Mouse (Mus musculus) kidney, adult 18-20 months (tissue): ENCODE measurements around the gene Lasp1.

Experiments used
- DNase-seq: peaks from one replicate; pipeline ENCODE4 v3.0.0; 2021

Lasp1 gene

DNA sequence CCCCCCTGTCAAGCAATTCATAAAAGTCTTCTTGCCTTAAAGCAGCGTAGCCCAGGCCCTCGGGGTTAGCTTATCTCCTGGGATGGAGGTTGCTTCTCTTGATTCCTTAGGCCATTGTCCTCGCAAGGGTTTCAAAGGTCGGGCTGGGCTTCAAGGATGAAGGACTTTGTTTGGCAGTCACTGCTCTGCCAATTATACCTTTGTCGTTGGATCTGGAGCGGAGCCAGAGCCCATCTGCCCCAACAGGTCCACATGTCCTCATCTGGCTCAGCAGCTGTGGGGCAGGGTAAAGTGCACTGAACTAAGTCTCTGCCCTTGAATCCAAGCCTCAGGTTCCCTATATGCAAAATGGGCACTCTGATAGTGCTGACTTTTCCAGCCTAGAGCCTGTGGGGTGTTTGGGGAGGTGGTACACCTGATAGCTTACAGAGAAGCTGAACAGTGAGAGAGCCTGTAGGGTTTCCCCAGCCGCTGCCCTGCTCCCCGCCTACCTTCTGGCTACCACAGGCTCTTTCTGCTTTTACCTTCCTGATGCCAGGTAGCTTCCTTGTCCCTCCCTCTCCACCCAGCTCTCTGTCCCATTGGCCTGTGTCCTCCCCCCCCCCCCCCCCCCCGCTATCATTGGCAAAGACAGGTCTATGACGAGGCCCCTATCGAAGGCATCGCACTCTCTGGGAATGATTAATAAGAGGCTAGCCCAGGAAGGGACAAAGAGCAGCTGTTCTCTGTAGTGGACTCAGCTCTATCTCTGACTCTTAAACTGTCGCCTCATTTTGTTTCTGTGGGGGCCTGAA is 13.0 kb downstream of the Lasp1 start:
- DNase-seq = peak; percentile 80

DNA sequence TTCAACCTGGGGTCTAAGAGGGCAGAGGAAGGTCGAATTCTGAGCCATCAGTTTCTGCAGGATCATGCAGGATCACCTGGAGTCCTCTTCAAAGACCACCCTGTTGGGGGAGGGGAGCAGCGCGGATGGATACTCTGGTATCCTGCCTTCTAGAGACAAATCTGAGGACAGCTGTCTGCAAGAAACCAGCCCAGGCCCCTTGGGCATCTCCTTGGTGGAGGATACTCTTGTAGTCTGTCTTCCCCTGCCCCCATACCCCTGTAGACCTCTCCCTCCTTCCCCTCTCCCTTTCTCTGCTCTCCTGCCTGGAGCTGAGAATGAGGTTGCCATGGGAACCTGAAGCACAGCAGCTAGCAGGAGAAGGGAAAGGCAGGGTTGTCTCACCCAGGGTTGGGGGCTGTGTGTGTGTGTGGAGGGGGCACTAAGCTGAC is 13.7 kb downstream of the Lasp1 start:
- no peak for DNase-seq

DNA sequence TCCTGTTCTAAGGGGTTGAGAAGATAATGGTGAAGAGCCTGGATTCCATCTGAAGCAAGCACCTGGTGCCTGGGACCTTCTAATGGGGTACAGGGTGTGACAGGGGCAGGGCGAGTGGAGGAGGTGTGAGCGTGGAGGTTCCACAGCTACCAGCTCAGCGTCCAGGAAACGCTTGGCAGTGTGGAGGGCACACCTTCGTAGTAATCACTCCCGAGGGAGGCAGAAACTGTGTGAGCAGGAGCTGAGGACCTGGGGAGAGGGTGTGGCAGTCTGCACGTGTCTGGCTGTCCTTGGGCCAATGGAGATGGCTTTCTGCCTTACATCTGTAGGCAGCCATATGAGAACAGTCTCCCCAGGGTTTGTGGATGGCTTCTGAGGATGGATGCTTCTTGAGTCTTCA is 14.3 kb downstream of the Lasp1 start:
- DNase-seq = no peak

DNA sequence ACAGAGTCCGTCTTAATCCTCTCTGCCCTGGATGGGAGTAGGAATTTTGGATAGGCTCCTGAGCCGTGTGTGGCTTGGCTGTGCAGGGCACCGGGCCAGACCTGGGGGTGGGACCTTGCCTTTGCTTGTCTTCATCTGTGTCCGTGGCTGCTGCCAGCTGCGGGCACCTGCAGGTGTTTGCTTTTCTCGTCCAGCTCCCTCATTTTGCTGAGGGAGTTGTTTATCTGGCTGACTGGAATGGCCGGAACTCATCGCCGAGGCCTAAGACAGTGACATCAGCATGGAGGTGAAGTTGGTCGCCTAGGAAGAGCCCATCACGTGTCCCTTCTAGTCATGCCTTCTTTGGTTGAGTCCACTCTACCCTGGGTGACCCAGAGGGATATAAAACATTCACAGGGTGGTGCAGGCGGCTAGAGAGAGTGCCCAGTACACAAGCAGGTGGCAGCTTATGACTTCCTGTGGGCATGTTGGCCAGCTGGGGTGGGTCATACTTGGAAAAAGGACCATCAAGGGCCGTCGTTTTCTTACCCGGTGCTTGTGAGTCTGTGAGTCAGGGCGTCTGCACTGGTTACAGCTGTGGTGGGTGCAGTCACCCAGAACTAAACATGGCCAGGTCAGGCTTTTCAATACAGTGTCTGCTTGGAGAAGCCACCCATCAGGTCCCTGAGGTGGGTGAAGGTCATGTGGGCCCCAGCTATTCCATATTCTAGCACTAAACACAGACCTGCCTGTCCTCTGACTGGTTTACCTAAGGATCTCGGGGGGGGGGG is 15.1 kb downstream of the Lasp1 start:
- DNase-seq = peak; percentile 78

DNA sequence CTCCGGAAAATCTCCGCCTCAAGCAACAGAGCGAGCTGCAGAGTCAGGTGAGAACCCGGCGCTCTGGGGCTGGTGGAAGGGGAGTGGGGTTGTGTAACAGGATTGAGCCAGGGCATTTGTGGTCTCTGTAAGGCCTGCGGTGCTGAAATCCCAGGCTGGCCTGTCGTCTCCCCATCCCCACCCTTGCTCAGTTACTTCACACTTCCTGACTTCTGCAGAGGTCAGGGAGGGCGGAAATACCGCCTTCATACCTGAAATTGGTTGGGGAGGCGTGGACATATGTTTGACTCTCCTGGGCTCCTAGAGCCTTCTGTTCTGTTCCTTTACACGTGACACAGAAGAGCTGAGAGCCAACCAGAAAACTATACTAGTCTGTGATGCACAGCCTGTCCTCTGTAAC is 16.9 kb downstream of the Lasp1 start:
- DNase-seq = no peak

DNA sequence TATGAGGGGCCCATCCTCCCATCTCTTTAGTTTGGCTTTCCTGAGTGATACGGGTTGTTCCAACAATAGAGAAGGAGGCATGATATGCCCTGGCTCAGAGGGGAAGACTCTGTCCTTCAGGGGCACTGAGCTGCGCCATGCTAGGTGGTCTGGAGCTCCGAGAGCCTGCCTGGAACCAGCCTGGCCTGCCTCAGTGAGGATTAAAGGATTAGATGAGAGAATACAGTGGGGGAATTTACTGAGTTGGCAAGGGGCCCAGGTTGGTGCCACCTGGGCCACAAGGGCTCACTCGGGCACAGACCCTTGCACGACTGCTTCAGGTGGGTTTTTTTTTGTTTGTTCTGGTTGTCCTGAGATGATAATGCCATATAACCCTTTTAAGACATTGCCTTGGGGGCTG is 17.4 kb downstream of the Lasp1 start:
- no peak for DNase-seq

DNA sequence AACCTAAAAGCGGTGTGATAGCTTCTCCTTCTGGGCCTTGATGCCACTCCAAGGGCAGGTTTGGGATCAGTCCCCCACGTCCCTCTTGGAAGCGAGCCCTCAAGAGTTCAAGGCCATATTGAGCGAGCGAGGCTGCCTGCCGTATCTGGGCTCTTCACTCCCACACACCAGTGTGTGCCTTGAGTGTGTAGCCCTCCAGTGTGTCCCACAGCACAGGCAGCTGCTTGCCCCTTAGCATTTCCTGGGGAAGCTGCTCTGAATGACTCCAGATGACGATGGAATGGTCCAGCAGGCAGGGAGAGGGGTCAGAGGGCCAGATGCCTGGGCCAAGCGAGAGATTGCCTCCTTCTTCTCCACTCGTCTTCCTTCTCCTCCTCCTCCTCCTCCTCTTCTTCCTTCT is 18.1 kb downstream of the Lasp1 start:
- peak; percentile 25 for DNase-seq

DNA sequence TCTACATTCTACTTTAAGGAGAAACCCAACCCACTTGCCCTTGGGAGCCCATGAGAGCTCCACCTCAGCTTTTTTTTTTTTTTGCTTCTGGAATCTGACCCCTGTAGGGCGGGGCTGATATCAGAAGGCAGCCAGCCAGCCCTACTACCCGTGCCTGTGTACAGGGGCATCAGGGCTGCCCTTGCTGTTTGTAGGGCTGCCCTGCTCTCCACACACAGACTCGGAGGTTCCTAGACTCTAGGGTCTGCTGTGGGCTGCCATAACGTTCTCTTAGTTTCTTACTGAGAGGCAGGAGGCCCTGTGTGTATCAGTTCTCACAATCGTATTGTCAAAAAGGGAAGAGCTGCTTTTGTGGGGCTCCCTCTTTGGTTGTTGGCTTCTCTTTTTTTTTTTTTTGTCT is 18.6 kb downstream of the Lasp1 start:
- DNase-seq = peak; percentile 71

DNA sequence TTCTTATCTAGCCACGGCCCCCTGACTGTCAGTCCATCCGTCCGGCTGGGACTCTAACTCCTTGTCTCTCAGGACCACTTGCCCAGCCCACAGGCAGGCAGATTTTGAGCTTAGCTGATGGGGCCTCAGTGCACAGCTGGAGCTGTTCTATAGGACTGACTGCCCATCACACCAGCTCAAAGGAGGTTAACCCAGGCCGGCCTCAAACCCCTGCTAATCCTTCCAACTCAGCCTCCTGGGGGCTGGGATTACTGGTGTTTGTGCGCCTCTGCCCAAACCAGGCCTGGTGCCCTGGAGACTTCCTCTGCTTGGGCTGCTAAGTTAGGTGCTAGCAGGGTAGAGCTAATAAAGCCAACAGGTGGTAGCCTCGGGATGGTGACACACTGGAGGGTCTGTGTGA is 19.2 kb downstream of the Lasp1 start:
- DNase-seq = no peak

DNA sequence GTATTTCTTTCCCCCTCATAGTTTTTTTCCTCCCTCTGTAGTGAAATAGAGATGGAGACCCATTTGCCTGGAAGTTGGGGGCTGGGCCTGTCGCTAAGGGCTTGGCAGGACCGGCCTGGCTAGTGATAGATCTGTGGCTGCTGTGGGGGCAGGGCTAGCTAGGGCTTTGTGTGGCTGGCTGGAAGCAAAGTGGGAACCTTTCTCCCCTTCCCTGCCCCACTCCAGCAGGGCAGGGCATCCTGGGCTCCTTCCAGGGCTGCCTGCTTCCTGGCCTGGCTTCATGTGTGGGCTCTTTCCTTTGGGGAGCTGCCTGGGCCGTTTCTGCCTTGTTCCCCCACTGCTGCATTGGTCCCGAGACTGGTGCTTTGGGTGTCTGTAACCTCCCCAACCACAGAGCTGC is 19.8 kb downstream of the Lasp1 start:
- no peak for DNase-seq

DNA sequence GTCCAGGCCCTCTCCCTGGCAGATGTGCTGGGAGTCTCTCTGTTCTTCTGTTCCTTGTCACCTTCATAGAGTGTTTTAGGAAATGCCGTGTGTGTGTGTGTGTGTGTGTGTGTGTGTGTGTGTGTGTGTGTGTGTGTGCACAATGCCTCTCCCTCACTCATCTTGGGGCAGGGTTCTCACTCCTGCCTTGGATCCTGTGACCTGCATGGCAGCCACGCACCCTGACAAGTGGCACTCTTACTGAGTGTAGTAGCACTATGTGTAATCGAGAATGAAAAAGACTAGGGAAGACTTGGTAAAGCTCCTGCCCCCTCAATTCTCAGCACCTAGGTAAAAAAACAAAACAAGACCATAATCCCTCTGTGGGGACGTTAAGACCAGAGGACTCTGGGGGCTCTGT is 20.3 kb downstream of the Lasp1 start:
- DNase-seq = no peak

DNA sequence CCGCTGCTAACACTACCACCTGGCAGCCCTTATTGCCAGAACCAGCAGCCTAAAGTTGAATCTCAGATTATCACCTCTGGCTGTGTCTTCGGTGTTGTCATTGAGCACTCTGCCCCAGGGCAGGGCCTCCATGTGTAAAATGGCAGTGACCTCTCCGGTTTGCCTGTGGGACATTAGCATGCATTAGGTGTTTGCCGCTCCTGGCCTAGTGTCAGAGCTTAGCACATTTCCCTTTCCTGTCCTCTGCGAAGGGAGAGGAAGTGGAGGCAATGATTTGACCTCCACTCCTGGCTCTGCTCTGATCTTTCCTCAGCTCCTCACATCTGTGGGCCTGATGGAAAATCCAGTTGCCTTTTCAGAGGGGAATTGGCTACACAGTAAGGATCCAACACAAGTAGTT is 21.1 kb downstream of the Lasp1 start:
- no peak for DNase-seq

DNA sequence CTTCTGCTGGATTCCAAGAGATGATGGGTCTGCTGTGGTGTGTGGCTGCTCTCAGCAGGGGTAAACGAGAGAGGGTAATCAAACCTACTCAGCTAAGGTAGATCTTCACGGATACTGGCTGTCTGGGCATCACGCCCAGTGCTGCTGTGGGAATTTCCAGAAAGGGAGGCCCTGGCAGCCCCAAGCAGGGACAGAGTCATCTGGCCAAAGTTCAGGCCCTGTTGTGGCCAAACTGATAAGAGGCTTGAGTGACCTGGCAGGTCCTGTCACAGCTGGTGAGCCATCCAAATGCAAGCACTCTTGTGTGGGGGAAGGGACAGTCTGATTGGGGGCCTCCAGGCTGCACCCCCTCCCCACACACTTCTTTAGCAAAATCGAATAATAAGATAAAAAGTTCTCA is 22.0 kb downstream of the Lasp1 start:
- DNase-seq = peak; percentile 89

DNA sequence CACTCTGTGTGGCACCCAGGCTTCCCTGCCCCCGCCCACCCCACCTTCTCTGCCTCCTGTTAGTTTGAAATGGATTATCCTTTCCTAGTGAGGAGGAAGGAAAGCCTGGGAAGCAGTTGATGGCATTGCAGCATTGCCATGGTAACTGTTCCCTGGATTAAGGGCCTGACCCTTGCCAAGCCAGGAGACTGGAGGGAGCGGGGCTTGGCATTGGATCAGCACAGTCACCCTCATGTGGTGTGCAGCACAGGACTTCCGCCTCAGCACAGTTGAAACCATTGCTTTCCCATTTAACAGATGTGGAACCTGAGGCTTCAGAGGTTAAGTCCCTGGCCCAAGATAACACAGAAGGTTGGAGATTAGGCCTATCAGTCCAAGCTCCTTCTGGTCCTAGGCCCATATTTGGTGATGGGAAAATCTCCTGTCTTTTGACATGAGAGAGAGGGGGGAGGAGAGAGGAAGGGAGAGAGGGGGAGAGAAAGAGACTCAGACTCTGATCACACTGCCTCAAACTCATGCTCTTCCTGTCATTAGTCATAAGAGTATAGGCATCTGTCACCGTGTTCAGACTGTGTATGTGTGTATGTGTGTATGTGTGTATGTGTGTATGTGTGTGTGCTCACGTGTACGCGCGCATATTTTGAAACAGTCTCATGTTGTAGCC is 22.7 kb downstream of the Lasp1 start:
- no peak for DNase-seq

DNA sequence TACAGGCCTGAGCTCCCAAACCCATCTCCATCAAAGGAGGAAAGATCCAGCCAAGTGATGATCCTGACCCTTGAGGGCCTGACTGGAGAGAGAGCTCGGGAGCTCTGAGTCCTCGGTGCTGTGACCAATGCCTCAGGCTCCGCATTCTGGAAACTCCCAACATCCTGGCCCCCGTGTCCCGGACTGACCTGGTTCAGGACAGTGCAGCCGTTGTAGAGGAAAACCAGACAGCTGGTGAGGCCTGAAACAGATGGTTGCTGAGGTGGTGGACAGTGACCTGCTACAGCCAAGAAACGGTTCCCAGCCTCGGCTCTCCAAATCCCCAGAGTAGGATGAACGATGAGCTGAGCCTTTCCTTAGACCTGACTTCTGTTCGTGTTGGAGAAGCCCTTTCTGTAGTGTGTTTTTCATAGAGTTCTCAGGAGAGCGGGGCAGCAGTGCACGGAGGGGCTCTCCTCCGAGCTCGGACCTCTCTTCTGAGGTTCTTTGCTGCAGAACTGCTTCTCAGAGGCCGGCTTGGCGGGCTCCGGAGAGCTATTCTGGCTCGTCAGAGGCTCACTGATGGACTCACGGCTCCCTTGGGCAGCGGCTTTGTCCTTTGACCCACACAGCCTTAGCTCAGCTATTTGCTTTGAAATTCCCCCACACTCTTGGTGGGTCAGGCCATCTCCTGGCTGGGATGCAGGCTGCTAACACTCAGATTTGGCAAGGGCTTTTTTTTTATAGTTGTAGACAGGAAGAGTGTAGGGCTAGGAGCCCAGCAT is 24.2 kb downstream of the Lasp1 start:
- DNase-seq = peak; percentile 28

DNA sequence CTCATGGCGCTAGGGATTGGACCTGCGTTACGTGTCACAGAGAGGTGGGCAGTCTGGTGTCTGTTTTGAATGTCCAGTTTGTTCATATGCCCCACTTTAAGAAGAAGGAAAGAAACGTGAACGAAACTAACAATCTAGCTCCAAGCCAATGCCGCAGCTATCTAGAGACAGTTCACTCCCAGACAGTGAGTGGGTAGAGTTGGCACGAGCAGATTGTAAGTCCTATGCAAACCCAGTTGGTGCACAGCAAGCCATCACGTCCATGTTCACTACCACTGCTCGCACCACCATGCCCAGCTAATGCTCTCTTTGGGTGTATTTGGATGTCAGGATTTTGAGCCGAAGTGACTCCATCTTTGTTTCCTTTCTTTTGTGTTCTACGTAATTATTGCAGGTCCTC is 25.4 kb downstream of the Lasp1 start:
- DNase-seq = no peak

DNA sequence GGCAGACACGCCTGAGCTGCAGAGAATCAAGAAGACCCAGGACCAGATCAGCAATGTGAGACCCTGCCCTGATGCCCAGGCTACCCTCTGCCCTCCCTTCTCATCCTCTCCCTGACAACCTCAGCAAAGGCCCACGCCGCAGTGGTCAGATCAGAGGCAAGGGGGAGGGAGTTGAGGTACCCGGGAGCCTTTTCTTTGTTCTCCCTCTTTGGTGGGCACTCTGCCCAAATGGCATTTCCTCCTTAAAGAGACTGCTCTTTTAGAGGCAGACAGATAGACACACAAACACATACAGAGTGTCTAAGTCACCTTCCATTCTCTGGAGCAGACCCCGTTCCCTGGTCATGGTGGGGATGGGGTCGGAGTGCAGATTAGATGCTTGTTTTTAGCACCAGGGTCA is 26.1 kb downstream of the Lasp1 start:
- no peak for DNase-seq

DNA sequence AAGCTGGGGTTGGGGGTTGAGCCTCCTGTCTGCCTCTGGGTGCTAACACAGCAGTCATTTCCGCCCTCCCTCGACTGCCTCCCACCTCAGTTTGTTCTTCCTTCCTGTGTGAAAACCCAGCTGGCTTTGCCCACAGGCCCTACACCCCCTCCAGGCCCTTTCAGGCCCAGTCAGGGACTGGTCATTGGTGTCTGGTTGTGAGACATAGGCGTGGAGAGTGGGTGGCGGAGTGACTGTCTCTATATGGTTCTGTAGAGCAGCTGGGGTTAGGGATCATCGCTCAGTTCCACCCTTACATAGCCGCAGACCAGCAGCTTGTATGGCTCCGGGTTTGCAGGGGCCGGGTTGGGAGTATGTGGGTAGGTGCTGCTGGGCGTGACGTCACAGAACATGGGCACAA is 26.5 kb downstream of the Lasp1 start:
- no peak for DNase-seq

DNA sequence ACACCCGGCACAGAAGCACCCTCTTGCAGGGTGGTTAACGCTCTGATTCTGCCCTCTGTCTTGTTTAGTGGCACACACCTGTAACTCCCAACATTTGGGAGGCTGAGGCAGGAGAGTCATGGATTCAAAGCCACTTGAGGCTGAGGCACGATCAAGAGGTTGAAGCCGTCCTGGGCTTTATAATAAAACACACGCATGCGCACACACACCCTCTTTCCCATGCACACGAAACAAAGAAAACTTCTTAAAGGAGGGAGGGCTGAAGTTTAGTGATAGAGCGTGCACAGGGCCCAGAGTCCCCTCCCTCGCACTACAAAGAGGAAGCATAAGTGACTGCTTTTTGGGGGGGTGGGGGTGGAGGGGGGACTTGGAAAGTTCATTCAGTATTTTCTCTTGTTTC is 27.2 kb downstream of the Lasp1 start:
- no peak for DNase-seq

DNA sequence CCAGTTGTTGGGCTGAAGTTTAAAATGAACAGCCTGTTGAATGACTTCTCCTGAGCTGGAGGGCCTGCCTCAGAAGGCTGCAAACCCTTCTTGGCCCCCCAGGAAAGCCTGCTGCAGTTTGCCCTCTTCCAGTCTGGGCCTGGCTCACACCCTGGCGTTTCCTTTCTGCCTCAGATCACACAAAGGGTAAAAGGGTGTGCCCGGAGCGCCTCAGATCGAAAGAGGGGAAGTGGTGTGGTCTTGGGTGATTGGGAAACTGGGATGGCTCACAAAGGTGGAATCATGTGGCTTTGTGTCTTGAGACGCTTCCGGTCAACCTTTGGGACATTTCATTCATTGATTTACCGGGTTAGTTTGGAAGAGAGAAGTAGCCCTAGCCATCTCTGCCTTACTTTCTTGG is 27.6 kb downstream of the Lasp1 start:
- DNase-seq = no peak

DNA sequence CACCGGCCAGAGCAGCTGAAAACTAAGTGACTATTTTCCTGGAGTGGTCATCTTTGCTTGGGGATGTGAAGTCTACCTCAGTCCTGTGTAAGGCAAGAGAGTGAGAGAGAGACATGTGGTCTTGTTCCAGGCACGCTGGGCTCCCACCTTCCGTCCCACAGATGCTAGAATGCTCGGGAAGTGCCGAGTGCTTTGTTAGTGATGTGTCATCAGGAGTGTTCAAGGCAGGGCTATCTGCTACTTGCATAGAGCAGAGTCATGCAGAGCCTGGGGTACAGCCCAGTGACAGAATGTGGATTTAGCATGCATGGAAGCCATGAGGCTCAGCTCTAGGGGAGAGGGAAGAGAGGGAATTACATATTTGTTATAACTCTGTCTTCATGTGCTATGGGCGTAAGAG is 28.9 kb downstream of the Lasp1 start:
- DNase-seq = no peak

DNA sequence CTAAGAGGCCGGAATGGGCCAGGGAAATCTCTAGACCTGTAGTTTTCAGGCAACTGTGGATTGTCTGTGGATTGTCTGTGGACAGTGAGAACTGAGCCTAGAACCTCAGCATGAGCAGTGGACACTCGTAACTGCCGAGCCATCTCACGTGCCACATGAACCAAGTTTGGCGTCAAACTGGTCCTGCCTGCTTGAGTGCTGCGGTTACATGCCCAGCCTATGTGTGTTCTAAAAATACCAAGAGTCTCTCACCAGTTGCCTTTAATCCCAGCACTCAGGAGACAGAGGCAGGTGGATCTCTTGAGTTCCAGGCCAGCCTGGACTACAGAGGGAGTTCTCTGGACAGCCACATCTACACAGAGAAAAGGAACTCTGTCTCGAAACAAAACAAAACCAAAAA is 30.6 kb downstream of the Lasp1 start:
- no peak for DNase-seq

DNA sequence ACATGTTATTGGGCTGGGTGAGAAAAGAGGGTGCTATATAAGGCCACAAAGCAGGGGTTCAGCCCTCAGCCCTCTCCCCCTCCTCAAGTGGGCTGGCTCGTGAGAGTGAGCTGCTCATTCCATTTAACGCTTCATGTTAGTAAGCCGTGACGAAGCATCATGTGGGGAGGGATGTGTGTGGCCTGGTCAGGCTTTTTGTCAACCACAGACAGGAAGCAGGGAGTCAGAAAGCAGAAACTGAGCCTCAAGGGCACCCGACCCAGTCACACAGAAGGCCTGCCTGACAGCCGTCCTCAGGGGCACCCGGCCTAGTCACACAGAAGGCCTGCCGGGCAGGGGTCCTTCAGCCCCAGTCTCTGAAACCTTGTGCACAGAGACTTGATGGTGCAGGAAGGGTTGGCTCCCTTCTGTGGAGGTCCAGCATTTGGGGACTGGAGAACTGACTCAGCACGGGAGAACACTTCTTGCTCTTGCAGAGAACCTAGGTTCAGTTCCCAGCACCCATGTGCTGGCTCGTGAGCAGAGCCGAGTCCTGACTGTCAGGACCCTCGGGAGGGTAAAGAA is 31.2 kb downstream of the Lasp1 start:
- DNase-seq = no peak
